Mouse (Mus musculus): ENCODE results near the gene Gpatch2. TPM values are rescaled to one million over a fixed set of nuclear protein-coding genes. Genes with fewer than 3 reads are reported as not detected.

The Gpatch2 gene
- polyA plus RNA-seq, 1 experiment from 2014 or later, result 29.0 TPM

- no peak overlapping the region for H3K4me2 ChIP-seq (replicated peaks)
- H3K9ac ChIP-seq, result no peak overlapping the region
- H3K9me3 ChIP-seq (replicated peaks), result no peaks in the 10 kb centered on the region
- no peak overlapping the region for H3K27ac ChIP-seq
- ATAC-seq (ENCODE audit: low FRiP score), result no peak
- no peaks in the 10 kb centered on the region for H3K4me1 ChIP-seq
- 98% methylated on average over 3 of the region's 3 CpGs for WGBS
- H3K4me3 ChIP-seq, result no peak overlapping the region
- no peaks in the 10 kb centered on the region for H3K27me3 ChIP-seq
- H3K36me3 ChIP-seq, result no peaks in the 10 kb centered on the region
Measured at GRCm38 (mm10) chr1:187292395-187292749, 77.1 kb downstream of the Gpatch2 start.

GRCm38 (mm10) chr1:187293233-187293632 is 77.9 kb downstream of the Gpatch2 start:
- Histone ChIP-seq H3K9ac (no peak overlapping the region), H3K4me2 (replicated peaks) (no peak overlapping the region), H3K27me3 (no peaks in the 10 kb centered on the region), H3K4me3 (no peak overlapping the region), H3K4me1 (no peaks in the 10 kb centered on the region), H3K27ac (no peak overlapping the region), H3K36me3 (no peaks in the 10 kb centered on the region), H3K9me3 (replicated peaks) (no peaks in the 10 kb centered on the region)
- WGBS, result 83% methylated on average over 3 of the region's 3 CpGs
- ATAC-seq (ENCODE audit: low FRiP score), result no peak

- Histone ChIP-seq H3K27ac (no peak overlapping the region), H3K4me2 (replicated peaks) (no peak overlapping the region), H3K4me1 (no peaks in the 10 kb centered on the region), H3K36me3 (no peaks in the 10 kb centered on the region), H3K27me3 (no peaks in the 10 kb centered on the region), H3K9ac (no peak overlapping the region), H3K9me3 (replicated peaks) (no peaks in the 10 kb centered on the region), H3K4me3 (no peak overlapping the region)
- WGBS, result 85% methylated on average over 5 of the region's 5 CpGs
- no peak for ATAC-seq (ENCODE audit: low FRiP score)
Measured at GRCm38 (mm10) chr1:187294522-187294921, 79.2 kb downstream of the Gpatch2 start.

- ATAC-seq (ENCODE audit: low FRiP score), result no peak
- WGBS, result 92% methylated on average over 6 of the region's 6 CpGs
- no peak overlapping the region for H3K4me3 ChIP-seq
- H3K27ac ChIP-seq, result no peak overlapping the region
- H3K27me3 ChIP-seq, result no peaks in the 10 kb centered on the region
- no peaks in the 10 kb centered on the region for H3K9me3 ChIP-seq (replicated peaks)
- H3K36me3 ChIP-seq, result no peaks in the 10 kb centered on the region
- H3K4me1 ChIP-seq, result peaks cover under 1% of the 10 kb centered on the region; the same call in 1 of the 2 replicates
- H3K9ac ChIP-seq, result no peak overlapping the region
- no peak overlapping the region for H3K4me2 ChIP-seq (replicated peaks)
Measured at GRCm38 (mm10) chr1:187295038-187295559, 79.8 kb downstream of the Gpatch2 start.

GRCm38 (mm10) chr1:187295711-187296110 is 80.4 kb downstream of the Gpatch2 start:
- 96% methylated on average over 1 of the region's 1 CpGs for WGBS
- no peak overlapping the region for H3K27ac ChIP-seq
- no peaks in the 10 kb centered on the region for H3K27me3 ChIP-seq
- no peak for ATAC-seq (ENCODE audit: low FRiP score)
- peaks cover 7% of the 10 kb centered on the region for H3K4me1 ChIP-seq
- no peak overlapping the region for H3K4me2 ChIP-seq (replicated peaks)
- H3K9me3 ChIP-seq (replicated peaks), result no peaks in the 10 kb centered on the region
- no peak overlapping the region for H3K4me3 ChIP-seq
- H3K36me3 ChIP-seq, result no peaks in the 10 kb centered on the region
- H3K9ac ChIP-seq, result no peak overlapping the region

- 76% methylated on average over 4 of the region's 4 CpGs for WGBS
- H3K27ac ChIP-seq, result no peak overlapping the region
- ATAC-seq (ENCODE audit: low FRiP score), result no peak
Measured at GRCm38 (mm10) chr1:187299236-187299635, 83.9 kb downstream of the Gpatch2 start.

GRCm38 (mm10) chr1:187300626-187301025 is 85.3 kb downstream of the Gpatch2 start:
- no peak for ATAC-seq (ENCODE audit: low FRiP score)

More at GRCm38 (mm10) chr1:187299236-187299635, 83.9 kb downstream of the Gpatch2 start:
- Histone ChIP-seq H3K4me2 (replicated peaks) (no peak overlapping the region), H3K9me3 (replicated peaks) (no peaks in the 10 kb centered on the region), H3K9ac (no peak overlapping the region), H3K36me3 (no peaks in the 10 kb centered on the region), H3K4me1 (peaks cover 11% of the 10 kb centered on the region), H3K27me3 (no peaks in the 10 kb centered on the region), H3K4me3 (no peak overlapping the region)

GRCm38 (mm10) chr1:187303221-187303620 is 87.9 kb downstream of the Gpatch2 start:
- Histone ChIP-seq H3K4me2 (replicated peaks) (no peak overlapping the region), H3K4me1 (peaks cover 11% of the 10 kb centered on the region), H3K27me3 (no peaks in the 10 kb centered on the region), H3K36me3 (no peaks in the 10 kb centered on the region), H3K9ac (no peak overlapping the region), H3K9me3 (replicated peaks) (no peaks in the 10 kb centered on the region), H3K4me3 (no peak overlapping the region), H3K27ac (no peak overlapping the region)
- no peak for ATAC-seq (ENCODE audit: low FRiP score)
- WGBS, result 84% methylated on average over 10 of the region's 10 CpGs

More at GRCm38 (mm10) chr1:187300626-187301025, 85.3 kb downstream of the Gpatch2 start:
- Histone ChIP-seq H3K9ac (no peak overlapping the region), H3K27ac (peak overlapping the region; percentile 58; the same call in 1 of the 2 replicates), H3K4me1 (peaks cover 11% of the 10 kb centered on the region), H3K4me3 (no peak overlapping the region), H3K36me3 (no peaks in the 10 kb centered on the region), H3K4me2 (replicated peaks) (no peak overlapping the region), H3K27me3 (no peaks in the 10 kb centered on the region), H3K9me3 (replicated peaks) (no peaks in the 10 kb centered on the region)
- WGBS, result 34% methylated on average over 5 of the region's 5 CpGs

- Histone ChIP-seq H3K9me3 (replicated peaks) (no peaks in the 10 kb centered on the region), H3K27ac (no peak overlapping the region)
- WGBS, result 90% methylated on average over 4 of the region's 4 CpGs
Measured at GRCm38 (mm10) chr1:187307335-187307734, 92.0 kb downstream of the Gpatch2 start.

GRCm38 (mm10) chr1:187308523-187308922 is 93.2 kb downstream of the Gpatch2 start:
- Histone ChIP-seq H3K9me3 (replicated peaks) (no peaks in the 10 kb centered on the region), H3K4me1 (no peaks in the 10 kb centered on the region), H3K27me3 (no peaks in the 10 kb centered on the region), H3K27ac (no peak overlapping the region), H3K4me3 (no peak overlapping the region), H3K36me3 (no peaks in the 10 kb centered on the region), H3K9ac (no peak overlapping the region), H3K4me2 (replicated peaks) (no peak overlapping the region)
- no peak for ATAC-seq (ENCODE audit: low FRiP score)
- WGBS, result 90% methylated on average over 2 of the region's 2 CpGs

More at GRCm38 (mm10) chr1:187307335-187307734, 92.0 kb downstream of the Gpatch2 start:
- no peak overlapping the region for H3K4me2 ChIP-seq (replicated peaks)
- H3K9ac ChIP-seq, result no peak overlapping the region
- H3K36me3 ChIP-seq, result no peaks in the 10 kb centered on the region
- H3K4me3 ChIP-seq, result no peak overlapping the region
- H3K4me1 ChIP-seq, result 0 out of 2 replicates have a peak, but pooled peaks cover 2% of the 10 kb centered on the region
- no peaks in the 10 kb centered on the region for H3K27me3 ChIP-seq
- ATAC-seq (ENCODE audit: low FRiP score), result no peak

GRCm38 (mm10) chr1:187311122-187311521 is 95.8 kb downstream of the Gpatch2 start:
- H3K27me3 ChIP-seq, result no peaks in the 10 kb centered on the region
- no peak overlapping the region for H3K4me3 ChIP-seq
- no peak overlapping the region for H3K4me2 ChIP-seq (replicated peaks)
- WGBS, result 86% methylated on average over 6 of the region's 6 CpGs
- H3K36me3 ChIP-seq, result no peaks in the 10 kb centered on the region
- no peaks in the 10 kb centered on the region for H3K4me1 ChIP-seq
- no peak overlapping the region for H3K27ac ChIP-seq
- ATAC-seq (ENCODE audit: low FRiP score), result no peak
- no peaks in the 10 kb centered on the region for H3K9me3 ChIP-seq (replicated peaks)
- no peak overlapping the region for H3K9ac ChIP-seq

GRCm38 (mm10) chr1:187313323-187313722 is 98.0 kb downstream of the Gpatch2 start:
- Histone ChIP-seq H3K27me3 (no peaks in the 10 kb centered on the region), H3K4me3 (no peak overlapping the region), H3K27ac (no peak overlapping the region), H3K4me2 (replicated peaks) (no peak overlapping the region), H3K9me3 (replicated peaks) (no peaks in the 10 kb centered on the region), H3K9ac (no peak overlapping the region), H3K36me3 (no peaks in the 10 kb centered on the region), H3K4me1 (no peaks in the 10 kb centered on the region)
- WGBS, result 77% methylated on average over 1 of the region's 1 CpGs
- ATAC-seq (ENCODE audit: low FRiP score), result no peak

- Histone ChIP-seq H3K9me3 (replicated peaks) (no peaks in the 10 kb centered on the region), H3K9ac (no peak overlapping the region), H3K4me3 (no peak overlapping the region), H3K4me1 (no peaks in the 10 kb centered on the region), H3K27ac (no peak overlapping the region), H3K36me3 (no peaks in the 10 kb centered on the region), H3K27me3 (no peaks in the 10 kb centered on the region), H3K4me2 (replicated peaks) (no peak overlapping the region)
- WGBS, result 85% methylated on average over 5 of the region's 5 CpGs
- no peak for ATAC-seq (ENCODE audit: low FRiP score)
Measured at GRCm38 (mm10) chr1:187313763-187314162, 98.5 kb downstream of the Gpatch2 start.

Data from hindbrain, embryonic 12.5 days (tissue).